Mouse (Mus musculus) left cerebral cortex, adult 2 months (tissue): ENCODE results near the gene Gm13275. TPM values are rescaled to one million over a fixed set of nuclear protein-coding genes. Genes with fewer than 3 reads are reported as not detected.
A peak's percentile ranks its signal among the peaks of the same experiment; 100 is the strongest.
"Not testable (repeated sequence)": the region's sequence is repeated elsewhere in the genome, so short reads cannot be mapped to it uniquely, and the experiment has no call there.

Source experiments
- DNase-seq, 2 experiments: peaks; one replicate each; pipeline ENCODE4 v3.0.0; 2021 to 2022; ENCODE audit warnings: low spot score in 2 of 2, mixed read lengths in 1 of 2; ENCODE audit errors: extremely low spot score in 1 of 2
- H3K27ac ChIP-seq: fragments of 200-600 bp; 2 replicates; pipeline ENCODE4 v1.8.1; 2022
- H3K4me3 ChIP-seq: fragments of 200-600 bp; 2 replicates; pipeline ENCODE4 v1.8.1; 2022
- CTCF ChIP-seq: fragments of 200-600 bp; IDR thresholded peaks from 2 replicates; pipeline ENCODE4 v1.8.1; 2022; ENCODE audit warnings: antibody characterized with exemption, mild to moderate bottlenecking, moderate library complexity
- intact Hi-C: fragments of 180-260 bp; cut with DNase I; formaldehyde crosslinking; loops from one replicate; pipeline ENCODE4 v1.15.1; 2025
- long read RNA-seq, 2 experiments: library from polyadenylated mRNA; stranded (forward); transcript quantifications; one replicate each; pipeline ENCODE4 v2.0.0; 2021; ENCODE audit warnings: borderline mapping rate in 2 of 2
- total RNA-seq, 2 experiments: library from RNA; stranded (reverse); gene quantifications; 2 replicates each; pipeline ENCODE4 v1.2.3; 2021

The Gm13275 gene
- total RNA-seq = not detected
- long read RNA-seq, experiment 1 = 0 reads
- long read RNA-seq, experiment 2 = 0 reads

- peak; percentile 61 to 73 for DNase-seq
- H3K27ac ChIP-seq, intact Hi-C loops: not testable (repeated sequence)
- peak; percentile 27 for TF ChIP-seq CTCF
- peak within 1 kb of the TSS; percentile 13 for H3K4me3 ChIP-seq
These were observed at the start of gene Gm13275 for GRCm38 (mm10) chr4:88793936-88794675. Gm13275 (plus strand) TSS chr4:88794487.

DNA sequence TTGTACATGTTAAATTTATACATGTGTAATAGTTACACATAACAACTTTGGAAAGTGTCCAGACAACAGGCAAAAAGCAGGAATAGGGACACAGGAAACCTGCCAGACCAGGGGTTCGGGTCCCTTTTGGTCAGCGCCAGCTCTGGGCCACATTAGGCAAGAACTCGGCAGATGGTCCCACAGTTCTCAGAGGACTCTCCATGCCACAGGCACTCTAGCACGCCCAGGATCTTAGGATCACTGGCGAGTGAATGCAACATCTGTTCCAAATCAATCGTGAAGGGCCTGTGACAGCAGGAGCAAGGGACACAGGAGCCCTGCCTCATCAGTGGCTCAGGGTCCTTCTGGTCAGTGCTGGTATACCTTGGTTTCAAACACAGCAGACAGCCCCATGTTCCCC is 44.4 kb upstream of the Gm13275 start:
- Histone ChIP-seq H3K27ac (no peak overlapping the region), H3K4me3 (no peak overlapping the region)
- TF ChIP-seq CTCF = no peak
- DNase-seq = no peak
- intact Hi-C loops = no loop called here

- intact Hi-C loops, H3K27ac ChIP-seq, H3K4me3 ChIP-seq: not testable (repeated sequence)
- DNase-seq = peak; percentile 72 to 76
- peak; percentile 24 for TF ChIP-seq CTCF
These were observed 39.4 kb upstream of the Gm13275 start, which contains the start of gene Gm13271 for GRCm38 (mm10) chr4:88754818-88755340. Gm13271 (plus strand) TSS chr4:88754868.

- intact Hi-C loops, DNase-seq: not testable (repeated sequence)
- 0 out of 2 replicates have a peak overlapping the region, but pooled peaks have one; percentile 37 for H3K27ac ChIP-seq
- H3K4me3 ChIP-seq = peak overlapping the region; percentile 42
These were observed 37.4 kb upstream of the Gm13275 start for GRCm38 (mm10) chr4:88756581-88757513.

DNA sequence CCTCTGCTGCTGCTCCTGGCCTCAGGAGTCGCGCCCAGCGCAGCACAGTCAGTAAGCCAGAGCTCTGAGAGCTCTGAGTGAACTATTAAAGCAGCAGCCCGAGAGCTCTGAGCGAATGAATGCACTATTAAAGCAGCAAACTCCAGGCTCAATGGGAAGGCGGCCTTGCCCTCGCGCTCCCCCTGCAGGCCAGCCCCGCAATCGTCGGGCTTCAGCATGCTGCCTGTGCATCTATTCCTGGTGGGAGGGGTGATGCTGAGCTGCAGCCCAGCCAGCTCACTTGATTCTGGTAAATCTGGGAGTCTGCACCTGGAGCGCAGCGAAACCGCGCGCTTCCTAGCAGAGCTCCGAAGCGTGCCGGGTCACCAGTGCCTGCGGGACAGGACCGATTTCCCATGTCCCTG is 36.7 kb upstream of the Gm13275 start:
- peak; percentile 90 to 92 for DNase-seq
- intact Hi-C loops, H3K27ac ChIP-seq: not testable (repeated sequence)
- TF ChIP-seq CTCF = peak; percentile 66
- H3K4me3 ChIP-seq = peak overlapping the region; percentile 42

GRCm38 (mm10) chr4:88758751-88759150 is 35.5 kb upstream of the Gm13275 start:
- intact Hi-C loops, H3K4me3 ChIP-seq, H3K27ac ChIP-seq, DNase-seq: not testable (repeated sequence)

GRCm38 (mm10) chr4:88759610-88760268 is 34.5 kb upstream of the Gm13275 start, which contains the start of gene Gm13283:
Gm13283 (plus strand) TSS chr4:88760119.
- peak in 1 of 2 experiments; percentile 23 for DNase-seq
- intact Hi-C loops, H3K27ac ChIP-seq: not testable (repeated sequence)
- peak within 1 kb of the TSS; percentile 19; the same call in 1 of the 2 replicates for H3K4me3 ChIP-seq

DNA sequence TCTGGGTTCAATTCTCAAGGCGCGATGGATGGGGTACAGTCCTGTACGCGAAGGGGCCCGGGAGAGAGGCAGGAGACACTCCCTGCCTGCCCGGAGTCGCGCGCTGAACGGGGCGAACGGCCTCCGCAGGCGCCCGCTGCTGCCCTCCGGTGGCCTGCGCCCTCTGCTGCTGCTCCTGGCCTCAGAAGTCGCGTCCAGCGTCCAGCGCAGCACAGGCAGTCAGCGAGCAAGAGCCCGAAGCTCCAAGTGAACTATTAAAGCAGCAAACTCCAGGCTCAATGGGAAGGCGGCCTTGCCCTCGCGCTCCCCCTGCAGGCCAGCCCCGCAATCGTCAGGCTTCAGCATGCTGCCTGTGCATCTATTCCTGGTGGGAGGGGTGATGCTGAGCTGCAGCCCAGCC is 33.9 kb upstream of the Gm13275 start:
- peak; percentile 54 for TF ChIP-seq CTCF
- intact Hi-C loops, H3K27ac ChIP-seq: not testable (repeated sequence)
- peak in 1 of 2 experiments; percentile 51 for DNase-seq
- H3K4me3 ChIP-seq = peak overlapping the region; percentile 19; the same call in 1 of the 2 replicates

GRCm38 (mm10) chr4:88761776-88762175 is 32.5 kb upstream of the Gm13275 start:
- H3K4me3 ChIP-seq, H3K27ac ChIP-seq, intact Hi-C loops: not testable (repeated sequence)
- peak; percentile 12 for TF ChIP-seq CTCF
- peak; percentile 69 to 72 for DNase-seq

- intact Hi-C loops, H3K27ac ChIP-seq, H3K4me3 ChIP-seq, DNase-seq: not testable (repeated sequence)
These were observed 31.9 kb upstream of the Gm13275 start for GRCm38 (mm10) chr4:88762341-88762740.

DNA sequence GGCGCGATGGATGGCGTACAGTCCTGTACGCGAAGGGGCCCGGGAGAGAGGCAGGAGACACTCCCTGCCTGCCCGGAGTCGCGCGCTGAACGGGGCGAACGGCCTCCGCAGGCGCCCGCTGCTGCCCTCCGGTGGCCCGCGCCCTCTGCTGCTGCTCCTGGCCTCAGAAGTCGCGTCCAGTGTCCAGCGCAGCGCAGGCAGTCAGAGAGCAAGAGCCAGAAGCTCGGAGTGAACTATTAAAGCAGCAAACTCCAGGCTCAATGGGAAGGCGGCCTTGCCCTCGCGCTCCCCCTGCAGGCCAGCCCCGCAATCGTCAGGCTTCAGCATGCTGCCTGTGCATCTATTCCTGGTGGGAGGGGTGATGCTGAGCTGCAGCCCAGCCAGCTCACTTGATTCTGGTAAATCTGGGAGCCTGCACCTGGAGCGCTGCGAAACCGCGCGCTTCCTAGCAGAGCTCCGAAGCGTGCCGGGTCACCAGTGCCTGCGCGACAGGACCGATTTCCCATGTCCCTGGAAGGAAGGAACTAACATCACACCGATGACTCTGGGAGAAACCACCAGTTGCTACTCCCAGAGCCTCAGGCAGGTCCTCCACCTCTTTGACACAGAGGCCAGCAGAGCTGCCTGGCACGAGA is 30.8 kb upstream of the Gm13275 start:
- H3K27ac ChIP-seq, intact Hi-C loops, H3K4me3 ChIP-seq: not testable (repeated sequence)
- DNase-seq = peak in 1 of 2 experiments; percentile 22
- TF ChIP-seq CTCF = peak; percentile 53

GRCm38 (mm10) chr4:88773534-88773933 is 20.8 kb upstream of the Gm13275 start, which contains the start of gene Gm13290:
Gm13290 (plus strand) TSS chr4:88773834.
- H3K27ac ChIP-seq, DNase-seq, intact Hi-C loops, H3K4me3 ChIP-seq: not testable (repeated sequence)

DNA sequence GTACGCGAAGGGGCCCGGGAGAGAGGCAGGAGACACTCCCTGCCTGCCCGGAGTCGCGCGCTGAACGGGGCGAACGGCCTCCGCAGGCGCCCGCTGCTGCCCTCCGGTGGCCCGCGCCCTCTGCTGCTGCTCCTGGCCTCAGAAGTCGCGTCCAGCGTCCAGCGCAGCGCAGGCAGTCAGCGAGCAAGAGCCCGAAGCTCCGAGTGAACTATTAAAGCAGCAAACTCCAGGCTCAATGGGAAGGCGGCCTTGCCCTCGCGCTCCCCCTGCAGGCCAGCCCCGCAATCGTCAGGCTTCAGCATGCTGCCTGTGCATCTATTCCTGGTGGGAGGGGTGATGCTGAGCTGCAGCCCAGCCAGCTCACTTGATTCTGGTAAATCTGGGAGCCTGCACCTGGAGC is 17.7 kb upstream of the Gm13275 start, which contains the start of gene Gm13289:
Gene Gm13289, plus strand, starts transcription at position 301 of the 400 bp plus-strand sequence.
- intact Hi-C loops, H3K4me3 ChIP-seq, DNase-seq, H3K27ac ChIP-seq: not testable (repeated sequence)

- H3K4me3 ChIP-seq, H3K27ac ChIP-seq, DNase-seq, intact Hi-C loops: not testable (repeated sequence)
These were observed 14.7 kb upstream of the Gm13275 start, which contains the start of gene Gm13272 for GRCm38 (mm10) chr4:88779550-88779949. Gm13272 (plus strand) TSS chr4:88779850.

- H3K4me3 ChIP-seq, intact Hi-C loops, DNase-seq, H3K27ac ChIP-seq: not testable (repeated sequence)
These were observed 14.0 kb upstream of the Gm13275 start for GRCm38 (mm10) chr4:88780320-88780719.
